Mouse (Mus musculus) hindbrain, postnatal 0 days (tissue): ENCODE measurements around the gene Efnb3. TPM values are rescaled to one million over a fixed set of nuclear protein-coding genes. Genes with fewer than 3 reads are reported as not detected.

Experiments used
- ATAC-seq: fragments of 200-750 bp; cut with Nextera tagmentation; 2 replicates; pipeline ENCODE4 v1.8.0; 2017; ENCODE audit warnings: mild to moderate bottlenecking, moderate TSS enrichment, moderate library complexity
- DNase-seq: peaks from one replicate; pipeline ENCODE4 v3.0.0-alpha.2; 2015; ENCODE audit warnings: low spot score
- H3K27ac ChIP-seq: fragments of 300-500 bp; sonication (generic); 2 replicates; pipeline ENCODE4 v1.5.1; 2014; ENCODE audit warnings: mild to moderate bottlenecking
- H3K27me3 ChIP-seq: fragments of 300-500 bp; sonication (generic); 2 replicates; pipeline ENCODE4 v1.6.1; 2014; ENCODE audit warnings: low read length, mixed read lengths; ENCODE audit not compliant: insufficient read depth
- H3K36me3 ChIP-seq: fragments of 300-500 bp; sonication (generic); 2 replicates; pipeline ENCODE4 v1.6.1; 2014; ENCODE audit warnings: low read length, mixed read lengths; ENCODE audit not compliant: insufficient read depth
- H3K4me1 ChIP-seq: fragments of 300-500 bp; sonication (generic); 2 replicates; pipeline ENCODE4 v1.6.1; 2014; ENCODE audit warnings: antibody characterized with exemption, low read length, mixed read lengths; ENCODE audit not compliant: insufficient read depth
- H3K4me2 ChIP-seq: fragments of 300-500 bp; sonication (generic); 2 replicates; pipeline ENCODE4 v1.6.1; 2014; ENCODE audit warnings: low read depth, mild to moderate bottlenecking, low read length, moderate library complexity, mixed read lengths
- H3K4me3 ChIP-seq: fragments of 300-500 bp; sonication (generic); 2 replicates; pipeline ENCODE4 v1.5.1; 2014; ENCODE audit warnings: low read length
- H3K9ac ChIP-seq: fragments of 300-500 bp; sonication (generic); replicated peaks from 2 replicates; pipeline ENCODE4 v1.6.1; 2014; ENCODE audit warnings: mild to moderate bottlenecking, low read length, moderate library complexity, mixed read lengths
- H3K9me3 ChIP-seq: fragments of 300-500 bp; sonication (generic); 2 replicates; pipeline ENCODE4 v1.6.1; 2016; ENCODE audit warnings: low read length, mixed read lengths
- CTCF ChIP-seq: IDR thresholded peaks from 2 replicates; pipeline ENCODE4 v1.5.1; 2016; ENCODE audit warnings: antibody characterized with exemption, control low read depth, low read depth
- WGBS: fragments of 180-500 bp; shearing (Covaris S2); extraction: QIAGEN DNeasy Blood & Tissue Kit; methylation state at CpG from one replicate; pipeline ENCODE4 v1.1.7; 2014; 5-methylcytosine and 5-hydroxymethylcytosine counted together
- polyA plus RNA-seq: library from polyadenylated mRNA; unstranded; fragments of >200 nt; fragmentation: Nextera tagmentation; extraction: Ambion mirVana; gene quantifications from 2 replicates; pipeline ENCODE4 v1.2.1, GENCODE M21; 2015
- total RNA-seq: library from RNA; depleted of rRNA; stranded (reverse); fragments of >200 nt; gene quantifications from 2 replicates; pipeline ENCODE4 v1.2.3, GENCODE M21; 2014

Efnb3 gene
- total and polyA plus RNA-seq, 2 experiments from 2014 or later: 94.4 to 111 TPM

GRCm38 (mm10) chr11:69594853-69595252, 34.8 kb upstream of the Efnb3 start:
- Histone ChIP-seq H3K27ac (no peak overlapping the region), H3K36me3 (peaks cover 4% of the 10 kb centered on the region; the same call in 1 of the 2 replicates), H3K9me3 (no peaks in the 10 kb centered on the region), H3K27me3 (no peaks in the 10 kb centered on the region), H3K4me2 (no peak overlapping the region), H3K4me1 (no peaks in the 10 kb centered on the region), H3K9ac (no peak overlapping the region), H3K4me3 (no peak overlapping the region)
- DNase-seq: no peak
- ATAC-seq: no peak
- 96% methylated on average over 6 of the region's 6 CpGs for WGBS
- no peak for TF ChIP-seq CTCF

GRCm38 (mm10) chr11:69592799-69593198, 32.8 kb upstream of the Efnb3 start:
- 82% methylated on average over 4 of the region's 4 CpGs for WGBS

GRCm38 (mm10) chr11:69591899-69592637, 32.1 kb upstream of the Efnb3 start:
- no peak overlapping the region for H3K9ac ChIP-seq
- DNase-seq (peak; percentile 83), ATAC-seq (peak; percentile 94)
- WGBS: 43% methylated on average over 7 of the region's 7 CpGs
- no peak overlapping the region for H3K4me2 ChIP-seq
- no peaks in the 10 kb centered on the region for H3K27me3 ChIP-seq
- H3K4me1 ChIP-seq: no peaks in the 10 kb centered on the region
- no peak for TF ChIP-seq CTCF
- no peak overlapping the region for H3K4me3 ChIP-seq
- peaks cover 23% of the 10 kb centered on the region for H3K36me3 ChIP-seq
- peak overlapping the region; percentile 67; the same call in 1 of the 2 replicates for H3K27ac ChIP-seq
- no peaks in the 10 kb centered on the region for H3K9me3 ChIP-seq

More at GRCm38 (mm10) chr11:69592799-69593198, 32.8 kb upstream of the Efnb3 start:
- peak overlapping the region; percentile 67; the same call in 1 of the 2 replicates for H3K27ac ChIP-seq
- H3K36me3 ChIP-seq: peaks cover 19% of the 10 kb centered on the region
- TF ChIP-seq CTCF: no peak
- H3K4me1 ChIP-seq: no peaks in the 10 kb centered on the region
- H3K4me3 ChIP-seq: no peak overlapping the region
- DNase-seq: no peak
- H3K9ac ChIP-seq: no peak overlapping the region
- no peak overlapping the region for H3K4me2 ChIP-seq
- no peaks in the 10 kb centered on the region for H3K27me3 ChIP-seq
- no peak for ATAC-seq
- H3K9me3 ChIP-seq: no peaks in the 10 kb centered on the region

- Histone ChIP-seq H3K27ac (peak overlapping the region; percentile 67), H3K27me3 (no peaks in the 10 kb centered on the region), H3K9me3 (no peaks in the 10 kb centered on the region), H3K4me2 (no peak overlapping the region), H3K36me3 (peaks cover 23% of the 10 kb centered on the region), H3K4me1 (no peaks in the 10 kb centered on the region), H3K9ac (no peak overlapping the region), H3K4me3 (no peak overlapping the region)
- DNase-seq: no peak
- no peak for ATAC-seq
- WGBS: 86% methylated on average over 3 of the region's 3 CpGs
- no peak for TF ChIP-seq CTCF
Observed at GRCm38 (mm10) chr11:69591424-69591823, 31.4 kb upstream of the Efnb3 start.

- H3K4me2 ChIP-seq: no peak overlapping the region
- no peak for TF ChIP-seq CTCF
- WGBS: 95% methylated on average over 8 of the region's 8 CpGs
- 0 out of 2 replicates have a peak overlapping the region, but pooled peaks have one; percentile 67 for H3K27ac ChIP-seq
- no peak overlapping the region for H3K4me3 ChIP-seq
- H3K36me3 ChIP-seq: peaks cover 23% of the 10 kb centered on the region
- H3K27me3 ChIP-seq: no peaks in the 10 kb centered on the region
- DNase-seq: no peak
- no peaks in the 10 kb centered on the region for H3K4me1 ChIP-seq
- ATAC-seq: no peak
- H3K9me3 ChIP-seq: no peaks in the 10 kb centered on the region
- H3K9ac ChIP-seq: no peak overlapping the region
Observed at GRCm38 (mm10) chr11:69590622-69591021, 30.6 kb upstream of the Efnb3 start.

- Histone ChIP-seq H3K27me3 (no peaks in the 10 kb centered on the region), H3K27ac (no peak overlapping the region), H3K36me3 (peaks cover 23% of the 10 kb centered on the region), H3K9me3 (no peaks in the 10 kb centered on the region), H3K4me2 (no peak overlapping the region), H3K4me3 (no peak overlapping the region), H3K4me1 (no peaks in the 10 kb centered on the region), H3K9ac (no peak overlapping the region)
- DNase-seq (no peak), ATAC-seq (no peak)
- 94% methylated on average over 22 of the region's 22 CpGs for WGBS
- TF ChIP-seq CTCF: no peak
Observed at GRCm38 (mm10) chr11:69589207-69589834, 29.3 kb upstream of the Efnb3 start.
